Mouse (Mus musculus) MEL (cell line): ENCODE data around the gene Foxd3.

Experiments used
- CTCF ChIP-seq, 3 experiments: IDR thresholded peaks in 2 of 3; conservative IDR thresholded peaks in 1 of 3; 2 replicates each; pipeline ENCODE4 v1.5.1; 2011 to 2012; ENCODE audit warnings: low read length in 3 of 3, low read depth in 2 of 3, mild to moderate bottlenecking in 2 of 3, improper control_type of control experiment in 1 of 3, inconsistent platforms in 1 of 3, mixed read lengths in 1 of 3, moderate library complexity in 1 of 3; ENCODE audit not compliant: control insufficient read depth in 1 of 3, insufficient read depth in 1 of 3, poor library complexity in 1 of 3, severe bottlenecking in 1 of 3
- EP300 ChIP-seq, 2 experiments: IDR thresholded peaks; 2 replicates each; pipeline ENCODE4 v1.6.1; 2011; ENCODE audit warnings: improper control_type of control experiment in 2 of 2, low read length in 2 of 2, low read depth in 1 of 2, mild to moderate bottlenecking in 1 of 2
- GABPA ChIP-seq: IDR thresholded peaks from 2 replicates; pipeline ENCODE4 v1.6.1; 2012; ENCODE audit warnings: low read depth, mild to moderate bottlenecking, inconsistent platforms, low read length, improper control_type of control experiment, moderate library complexity
- HCFC1 ChIP-seq: IDR thresholded peaks from 2 replicates; pipeline ENCODE4 v1.6.1; 2012; ENCODE audit warnings: low read depth, mild to moderate bottlenecking, inconsistent platforms, low read length, improper control_type of control experiment, moderate library complexity
- POLR2A ChIP-seq, 2 experiments: IDR thresholded peaks; 2 replicates each; pipeline ENCODE4 v1.6.1; 2011 to 2012; ENCODE audit warnings: low read length in 2 of 2, mild to moderate bottlenecking in 2 of 2, control low read depth in 1 of 2, improper control_type of control experiment in 1 of 2, low read depth in 1 of 2, moderate library complexity in 1 of 2; ENCODE audit not compliant: control insufficient read depth in 1 of 2, insufficient read depth in 1 of 2, poor library complexity in 1 of 2
- ZMIZ1 ChIP-seq: IDR thresholded peaks from 2 replicates; pipeline ENCODE4 v1.6.1; 2012; ENCODE audit warnings: low read depth, mild to moderate bottlenecking, inconsistent platforms, low read length, improper control_type of control experiment, moderate library complexity
- ZNF384 ChIP-seq: IDR thresholded peaks from 2 replicates; pipeline ENCODE4 v1.6.1; 2012; ENCODE audit warnings: low read depth, mild to moderate bottlenecking, inconsistent platforms, low read length, improper control_type of control experiment

- TF ChIP-seq ZMIZ1 (no peak), CTCF (IDR thresholded peaks at IDR 0.05 in 2 of 3, conservative IDR thresholded peaks at IDR 0.05 in 1 of 3; ENCODE audit: control insufficient read depth in 1 of 3, insufficient read depth in 1 of 3, low read depth in 2 of 3, low read length in 3 of 3, poor library complexity in 1 of 3, severe bottlenecking in 1 of 3) (no peak), HCFC1 (no peak), GABPA (no peak), POLR2A (IDR thresholded peaks at IDR 0.05; ENCODE audit: control insufficient read depth in 1 of 2, insufficient read depth in 1 of 2, low read depth in 1 of 2, low read length in 2 of 2, poor library complexity in 1 of 2) (no peak), EP300 (IDR thresholded peaks at IDR 0.05; ENCODE audit: low read depth in 1 of 2, low read length in 2 of 2) (no peak), ZNF384 (no peak)
Observed at GRCm38 (mm10) chr4:99636711-99637110, 19.4 kb upstream of the Foxd3 start.
